Mouse (Mus musculus): ENCODE results near the gene Pafah1b2.

DNA sequence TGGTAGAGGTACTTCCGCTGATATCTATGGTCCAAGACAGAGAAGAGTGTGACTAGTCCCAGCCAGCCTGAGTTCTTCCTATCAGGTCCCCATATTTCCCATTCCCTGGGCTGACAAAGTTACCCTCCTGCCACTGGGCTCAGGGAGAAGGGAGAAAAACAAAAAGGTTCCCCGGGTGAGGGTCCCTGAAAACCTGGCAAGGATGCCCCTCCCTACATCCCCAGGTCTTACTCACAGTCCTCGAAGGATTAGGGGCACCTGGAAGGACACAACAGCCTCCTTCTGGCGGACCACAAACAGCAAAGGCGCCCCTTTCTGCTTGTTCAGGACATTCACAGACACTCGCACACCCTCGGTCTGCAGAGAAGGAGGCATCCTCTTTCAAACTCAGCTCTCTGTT, 59.6 kb downstream of the Pafah1b2 start:
- TF ChIP-seq POLR2A (IDR thresholded peaks at IDR 0.05; ENCODE audit: borderline replicate concordance, insufficient read depth, low read length) (no peak), CTCF (IDR thresholded peaks at IDR 0.05; ENCODE audit: borderline replicate concordance, insufficient read depth, low read depth, low read length) (no peak)
